Mouse (Mus musculus) megakaryocyte progenitor cell, adult 5-6 weeks (primary cell): Measurements from ENCODE around the gene Pde6d. TPM values are rescaled to one million over a fixed set of nuclear protein-coding genes. Genes with fewer than 3 reads are reported as not detected.

Source experiments
- ATAC-seq: replicated peaks from 2 replicates; pipeline ENCODE4 v1.8.0; 2016; ENCODE audit warnings: mild to moderate bottlenecking, moderate TSS enrichment, inconsistent platforms; ENCODE audit not compliant: poor library complexity
- total RNA-seq, 2 experiments: library from RNA; stranded (forward) in 1 of 2; stranded (reverse) in 1 of 2; fragments of 157-497, 149-512 nt in 1 of 2; fragments of 200-1000 nt in 1 of 2; gene quantifications; 2 replicates each; pipeline versions ENCODE4 v1.2.3 to v1.2.4; 2015 to 2017

Pde6d gene
- total RNA-seq, 2 experiments from 2014 or later: 23.6 to 60.3 TPM

- ATAC-seq: peak; percentile 0; the same call in 1 of the 2 replicates
These were observed 77.6 kb downstream of the Pde6d start for GRCm38 (mm10) chr1:86504697-86505421.

GRCm38 (mm10) chr1:86503906-86504696 lies 78.3 kb downstream of the Pde6d start:
- ATAC-seq: peak; percentile 59

- ATAC-seq: peak; percentile 16
These were observed 79.2 kb downstream of the Pde6d start for GRCm38 (mm10) chr1:86503165-86503747.

- ATAC-seq: no peak
These were observed 80.0 kb downstream of the Pde6d start for GRCm38 (mm10) chr1:86502221-86503048.

- peak; percentile 17 for ATAC-seq
These were observed 80.9 kb downstream of the Pde6d start for GRCm38 (mm10) chr1:86501559-86501958.

GRCm38 (mm10) chr1:86501114-86501532 lies 81.3 kb downstream of the Pde6d start:
- peak; percentile 14 for ATAC-seq

- ATAC-seq: no peak
These were observed 81.7 kb downstream of the Pde6d start for GRCm38 (mm10) chr1:86500681-86501080.

GRCm38 (mm10) chr1:86499903-86500302 lies 82.5 kb downstream of the Pde6d start:
- peak; percentile 24; the same call in 1 of the 2 replicates for ATAC-seq

- ATAC-seq: no peak
These were observed 83.8 kb downstream of the Pde6d start for GRCm38 (mm10) chr1:86498611-86499010.

- no peak for ATAC-seq
These were observed 84.4 kb downstream of the Pde6d start for GRCm38 (mm10) chr1:86497986-86498385.

- no peak for ATAC-seq
These were observed 85.1 kb downstream of the Pde6d start for GRCm38 (mm10) chr1:86497361-86497760.

GRCm38 (mm10) chr1:86496340-86496739 lies 86.1 kb downstream of the Pde6d start:
- no peak for ATAC-seq

GRCm38 (mm10) chr1:86493783-86494182 lies 88.6 kb downstream of the Pde6d start:
- no peak for ATAC-seq

Other genes with a start within 250 kb of the Pde6d start
- gene Ncl, start 223.2 kb downstream of the Pde6d start, total RNA-seq (2015): 728 and 799 TPM in 2 replicates
- 665 and 1,023 TPM in 2 replicates for gene Ncl, start 223.2 kb downstream of the Pde6d start, total RNA-seq (2017)
- gene Nmur1, start 156.4 kb downstream of the Pde6d start, total RNA-seq (2015): 1.0 TPM in 1 of 2 replicates, not detected in the other
- not detected in 2 replicates for gene Nmur1, start 156.4 kb downstream of the Pde6d start, total RNA-seq (2017)
- not detected in 2 replicates for gene Tex44, start 156.3 kb downstream of the Pde6d start, total RNA-seq (2015)
- gene Tex44, start 156.3 kb downstream of the Pde6d start, total RNA-seq (2017): not detected in 2 replicates
- gene Ptma, start 55.9 kb downstream of the Pde6d start, total RNA-seq (2015): 6,310 and 6,455 TPM in 2 replicates
- 6,827 and 7,265 TPM in 2 replicates for gene Ptma, start 55.9 kb downstream of the Pde6d start, total RNA-seq (2017)
- gene Cops7b, start 275 bp upstream of the Pde6d start, total RNA-seq (2015): 9.3 and 13.2 TPM in 2 replicates
- gene Cops7b, start 275 bp upstream of the Pde6d start, total RNA-seq (2017): 19.5 and 22.7 TPM in 2 replicates
- gene Nppc, start 87.9 kb upstream of the Pde6d start, total RNA-seq (2015): not detected in 2 replicates
- 0.41 TPM in 1 of 2 replicates, not detected in the other for gene Nppc, start 87.9 kb upstream of the Pde6d start, total RNA-seq (2017)
- gene Dis3l2, start 121.2 kb upstream of the Pde6d start, total RNA-seq (2015): 13.7 and 15.6 TPM in 2 replicates
- 14.4 and 20.7 TPM in 2 replicates for gene Dis3l2, start 121.2 kb upstream of the Pde6d start, total RNA-seq (2017)